Mouse (Mus musculus): ENCODE data around the gene Zfp84.

GRCm38 (mm10) chr7:29774371-29774770 is 6.0 kb downstream of the Zfp84 start:
- TF ChIP-seq CTCF (IDR thresholded peaks at IDR 0.05; ENCODE audit: extremely low read depth, insufficient read length, insufficient replicate concordance, low read depth, low read length) (no peak), POLR2A (IDR thresholded peaks at IDR 0.05; ENCODE audit: low read depth, low read length) (no peak)

Data from small intestine, adult 2 months (tissue).